Mouse (Mus musculus): ENCODE measurements around the gene Pitpna. TPM values are rescaled to one million over a fixed set of nuclear protein-coding genes. Genes with fewer than 3 reads are reported as not detected.

Pitpna gene
- polyA plus RNA-seq, 1 experiment from 2014 or later, result 95.5 TPM

GRCm38 (mm10) chr11:75658996-75659750, 71.3 kb downstream of the Pitpna start:
- no peak for ATAC-seq (ENCODE audit: low FRiP score)
- H3K4me1 ChIP-seq, result peaks cover 20% of the 10 kb centered on the region
- 87% methylated on average over 14 of the region's 14 CpGs for WGBS
- H3K9ac ChIP-seq, result no peak overlapping the region
- H3K9me3 ChIP-seq, result no peaks in the 10 kb centered on the region
- no peak overlapping the region for H3K27ac ChIP-seq
- H3K4me3 ChIP-seq (replicated peaks), result no peak overlapping the region
- H3K36me3 ChIP-seq (replicated peaks), result peaks cover 14% of the 10 kb centered on the region; the same call in 1 of the 2 replicates
- H3K27me3 ChIP-seq, result peaks cover 27% of the 10 kb centered on the region
- H3K4me2 ChIP-seq, result no peak overlapping the region

DNA sequence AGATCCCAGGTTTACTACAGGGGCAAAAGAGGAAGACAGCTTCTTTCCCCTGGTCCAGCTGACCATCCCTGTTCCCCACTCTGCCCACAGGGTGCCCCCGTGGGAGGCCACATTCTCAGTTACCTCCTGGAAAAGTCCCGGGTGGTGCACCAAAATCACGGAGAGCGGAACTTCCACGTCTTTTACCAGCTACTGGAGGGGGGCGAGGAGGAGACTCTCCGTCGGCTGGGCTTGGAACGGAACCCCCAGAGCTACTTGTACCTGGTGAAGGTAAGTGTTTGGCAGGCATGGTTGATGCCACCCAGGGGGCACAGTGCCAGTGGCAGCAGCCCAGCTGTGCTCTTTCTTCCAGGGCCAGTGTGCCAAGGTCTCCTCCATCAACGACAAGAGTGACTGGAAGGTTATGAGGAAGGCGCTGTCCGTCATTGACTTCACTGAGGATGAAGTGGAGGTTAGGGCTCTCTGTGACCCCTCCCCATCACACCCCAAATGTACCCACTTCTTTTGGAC, 72.2 kb downstream of the Pitpna start:
- Histone ChIP-seq H3K36me3 (replicated peaks) (peaks cover 14% of the 10 kb centered on the region; the same call in 1 of the 2 replicates), H3K27me3 (peaks cover 17% of the 10 kb centered on the region), H3K4me2 (no peak overlapping the region), H3K27ac (no peak overlapping the region), H3K4me1 (peaks cover 14% of the 10 kb centered on the region), H3K9me3 (no peaks in the 10 kb centered on the region), H3K9ac (no peak overlapping the region), H3K4me3 (replicated peaks) (no peak overlapping the region)
- ATAC-seq (ENCODE audit: low FRiP score), result no peak
- WGBS, result 93% methylated on average over 12 of the region's 12 CpGs

- no peak for ATAC-seq (ENCODE audit: low FRiP score)
- WGBS, result 92% methylated on average over 21 of the region's 21 CpGs
- peaks cover 24% of the 10 kb centered on the region for H3K36me3 ChIP-seq (replicated peaks)
Observed at GRCm38 (mm10) chr11:75660941-75661800, 73.3 kb downstream of the Pitpna start.

GRCm38 (mm10) chr11:75662131-75662530, 74.2 kb downstream of the Pitpna start:
- WGBS, result 94% methylated on average over 7 of the region's 7 CpGs
- Histone ChIP-seq H3K27me3 (peaks cover 4% of the 10 kb centered on the region; the same call in 1 of the 2 replicates), H3K4me1 (no peaks in the 10 kb centered on the region), H3K4me3 (replicated peaks) (no peak overlapping the region), H3K27ac (no peak overlapping the region), H3K36me3 (replicated peaks) (peaks cover 24% of the 10 kb centered on the region), H3K4me2 (no peak overlapping the region), H3K9me3 (no peaks in the 10 kb centered on the region), H3K9ac (no peak overlapping the region)
- no peak for ATAC-seq (ENCODE audit: low FRiP score)

More at GRCm38 (mm10) chr11:75660941-75661800, 73.3 kb downstream of the Pitpna start:
- Histone ChIP-seq H3K27ac (no peak overlapping the region), H3K9me3 (no peaks in the 10 kb centered on the region), H3K27me3 (peaks cover 13% of the 10 kb centered on the region), H3K9ac (no peak overlapping the region), H3K4me1 (peaks cover 5% of the 10 kb centered on the region), H3K4me2 (no peak overlapping the region), H3K4me3 (replicated peaks) (no peak overlapping the region)

DNA sequence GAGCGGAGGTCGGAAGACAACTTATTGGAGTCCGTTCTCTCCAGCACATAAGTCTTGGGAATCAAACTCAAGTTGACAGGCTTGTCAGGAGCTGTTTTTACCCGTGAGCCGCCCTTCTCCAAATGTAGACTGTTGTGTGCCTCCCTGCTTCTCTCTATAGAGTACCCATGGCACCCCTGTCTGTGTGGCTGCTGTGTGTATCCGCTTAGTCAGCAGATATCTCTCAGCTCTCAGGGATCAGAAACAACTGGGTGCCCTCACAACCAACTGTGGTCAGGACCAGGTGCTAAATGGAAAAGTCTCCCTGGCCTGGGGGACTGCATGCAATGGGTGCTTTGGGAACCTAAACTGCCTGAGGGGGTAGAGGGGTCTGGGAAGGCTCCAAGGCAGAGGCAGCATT, 78.4 kb downstream of the Pitpna start:
- Histone ChIP-seq H3K9me3 (no peaks in the 10 kb centered on the region), H3K27ac (no peak overlapping the region), H3K4me3 (replicated peaks) (no peak overlapping the region), H3K4me1 (no peaks in the 10 kb centered on the region), H3K9ac (no peak overlapping the region), H3K27me3 (no peaks in the 10 kb centered on the region), H3K36me3 (replicated peaks) (peaks cover 33% of the 10 kb centered on the region), H3K4me2 (no peak overlapping the region)
- 96% methylated on average over 6 of the region's 6 CpGs for WGBS
- no peak for ATAC-seq (ENCODE audit: low FRiP score)

- Histone ChIP-seq H3K27me3 (no peaks in the 10 kb centered on the region), H3K9ac (no peak overlapping the region), H3K4me2 (no peak overlapping the region), H3K4me1 (no peaks in the 10 kb centered on the region), H3K36me3 (replicated peaks) (peaks cover 26% of the 10 kb centered on the region), H3K27ac (no peak overlapping the region), H3K9me3 (no peaks in the 10 kb centered on the region), H3K4me3 (replicated peaks) (no peak overlapping the region)
- WGBS, result 93% methylated on average over 3 of the region's 3 CpGs
- no peak for ATAC-seq (ENCODE audit: low FRiP score)
Observed at GRCm38 (mm10) chr11:75668621-75669020, 80.7 kb downstream of the Pitpna start.

DNA sequence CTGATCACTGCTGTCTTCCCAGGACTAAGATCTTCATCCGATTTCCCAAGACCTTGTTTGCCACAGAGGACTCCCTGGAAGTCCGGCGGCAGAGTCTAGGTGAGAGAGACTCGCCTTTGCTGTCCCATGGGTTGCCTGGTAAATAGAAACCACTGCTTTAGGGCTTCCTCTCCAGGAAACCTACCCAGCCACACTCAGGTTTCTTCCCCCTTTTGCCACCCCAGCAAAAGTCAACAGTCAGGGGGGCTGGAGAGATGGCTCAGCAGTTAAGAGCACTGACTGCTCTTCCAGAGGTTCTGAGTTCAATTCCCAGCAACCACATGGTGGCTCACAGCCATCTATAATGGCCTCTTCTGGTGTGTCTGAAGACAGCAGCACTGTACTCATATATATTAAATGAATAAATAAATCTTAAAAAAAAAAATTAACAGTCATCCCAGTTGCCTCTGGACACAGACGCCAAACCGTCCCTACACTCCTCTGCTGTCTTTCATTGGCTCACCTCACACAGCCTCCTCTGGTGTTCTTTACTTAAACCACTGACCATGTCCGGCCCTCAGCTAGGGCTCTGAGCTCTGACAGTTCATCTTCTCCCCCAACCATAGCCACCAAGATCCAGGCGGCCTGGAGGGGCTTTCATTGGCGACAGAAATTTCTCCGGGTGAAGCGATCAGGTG, 81.4 kb downstream of the Pitpna start:
- H3K4me2 ChIP-seq, result no peak overlapping the region
- no peaks in the 10 kb centered on the region for H3K9me3 ChIP-seq
- H3K4me3 ChIP-seq (replicated peaks), result no peak overlapping the region
- 87% methylated on average over 11 of the region's 11 CpGs for WGBS
- H3K36me3 ChIP-seq (replicated peaks), result peaks cover 26% of the 10 kb centered on the region
- H3K4me1 ChIP-seq, result no peaks in the 10 kb centered on the region
- no peak for ATAC-seq (ENCODE audit: low FRiP score)
- no peak overlapping the region for H3K27ac ChIP-seq
- H3K27me3 ChIP-seq, result no peaks in the 10 kb centered on the region
- no peak overlapping the region for H3K9ac ChIP-seq

GRCm38 (mm10) chr11:75669853-75670200, 81.9 kb downstream of the Pitpna start:
- H3K4me3 ChIP-seq (replicated peaks), result no peak overlapping the region
- H3K4me1 ChIP-seq, result no peaks in the 10 kb centered on the region
- 91% methylated on average over 12 of the region's 12 CpGs for whole genome bisulfite sequencing
- H3K9me3 ChIP-seq, result no peaks in the 10 kb centered on the region
- no peak overlapping the region for H3K9ac ChIP-seq
- H3K27ac ChIP-seq, result no peak overlapping the region
- H3K27me3 ChIP-seq, result no peaks in the 10 kb centered on the region
- peaks cover 26% of the 10 kb centered on the region for H3K36me3 ChIP-seq (replicated peaks)
- ATAC-seq (ENCODE audit: low FRiP score), result no peak
- no peak overlapping the region for H3K4me2 ChIP-seq

GRCm38 (mm10) chr11:75671426-75672180, 83.7 kb downstream of the Pitpna start:
- ATAC-seq (ENCODE audit: low FRiP score), result no peak
- H3K36me3 ChIP-seq (replicated peaks), result peaks cover 16% of the 10 kb centered on the region
- WGBS, result 90% methylated on average over 22 of the region's 22 CpGs

GRCm38 (mm10) chr11:75673411-75673810, 85.5 kb downstream of the Pitpna start:
- WGBS, result 85% methylated on average over 5 of the region's 5 CpGs
- H3K9ac ChIP-seq, result no peak overlapping the region
- H3K4me1 ChIP-seq, result peaks cover under 1% of the 10 kb centered on the region; the same call in 1 of the 2 replicates
- H3K4me2 ChIP-seq, result no peak overlapping the region
- no peak overlapping the region for H3K4me3 ChIP-seq (replicated peaks)
- H3K27me3 ChIP-seq, result no peaks in the 10 kb centered on the region
- H3K36me3 ChIP-seq (replicated peaks), result peaks cover 12% of the 10 kb centered on the region
- ATAC-seq (ENCODE audit: low FRiP score), result no peak
- no peak overlapping the region for H3K27ac ChIP-seq
- no peaks in the 10 kb centered on the region for H3K9me3 ChIP-seq

More at GRCm38 (mm10) chr11:75671426-75672180, 83.7 kb downstream of the Pitpna start:
- Histone ChIP-seq H3K9me3 (no peaks in the 10 kb centered on the region), H3K4me1 (no peaks in the 10 kb centered on the region), H3K27ac (no peak overlapping the region; the same call in 1 of the 2 replicates), H3K9ac (no peak overlapping the region), H3K27me3 (no peaks in the 10 kb centered on the region), H3K4me3 (replicated peaks) (no peak overlapping the region), H3K4me2 (no peak overlapping the region)

- H3K4me1 ChIP-seq, result peaks cover 6% of the 10 kb centered on the region
- no peak overlapping the region for H3K4me2 ChIP-seq
- H3K27ac ChIP-seq, result no peak overlapping the region
- H3K36me3 ChIP-seq (replicated peaks), result peaks cover 6% of the 10 kb centered on the region; the same call in 1 of the 2 replicates
- WGBS, result 86% methylated on average over 3 of the region's 3 CpGs
- no peak overlapping the region for H3K4me3 ChIP-seq (replicated peaks)
- ATAC-seq (ENCODE audit: low FRiP score), result no peak
- H3K9ac ChIP-seq, result no peak overlapping the region
- no peaks in the 10 kb centered on the region for H3K9me3 ChIP-seq
- H3K27me3 ChIP-seq, result no peaks in the 10 kb centered on the region
Observed at GRCm38 (mm10) chr11:75674875-75675274, 87.0 kb downstream of the Pitpna start.
